Mouse (Mus musculus) embryo, embryonic 11.5 days (tissue): ENCODE results near the gene Dip2c.

Source experiments
- DNase-seq: peaks from one replicate; pipeline ENCODE4 v3.0.0-alpha.2; 2012; ENCODE audit warnings: low read depth, low spot score

The Dip2c gene

GRCm38 (mm10) chr13:9667954-9668496, 391.7 kb downstream of the Dip2c start:
- DNase-seq = no peak

GRCm38 (mm10) chr13:9669246-9669645, 392.9 kb downstream of the Dip2c start:
- DNase-seq = no peak

- DNase-seq = no peak
Measured at GRCm38 (mm10) chr13:9674126-9674525, 397.8 kb downstream of the Dip2c start.

GRCm38 (mm10) chr13:9681492-9681891, 405.2 kb downstream of the Dip2c start:
- DNase-seq = no peak

- no peak for DNase-seq
Measured at GRCm38 (mm10) chr13:9683280-9683679, 407.0 kb downstream of the Dip2c start.

- no peak for DNase-seq
Measured at GRCm38 (mm10) chr13:9684153-9684923, 408.0 kb downstream of the Dip2c start.

- DNase-seq = no peak
Measured at GRCm38 (mm10) chr13:9686261-9686660, 409.9 kb downstream of the Dip2c start.

- DNase-seq = no peak
Measured at GRCm38 (mm10) chr13:9686765-9687164, 410.4 kb downstream of the Dip2c start.

- DNase-seq = no peak
Measured at GRCm38 (mm10) chr13:9689366-9689765, 413.0 kb downstream of the Dip2c start.

GRCm38 (mm10) chr13:9692876-9693275, 416.5 kb downstream of the Dip2c start:
- DNase-seq = no peak

GRCm38 (mm10) chr13:9694651-9695050, 418.3 kb downstream of the Dip2c start:
- DNase-seq = no peak

GRCm38 (mm10) chr13:9695403-9695802, 419.1 kb downstream of the Dip2c start:
- no peak for DNase-seq

GRCm38 (mm10) chr13:9695809-9696208, 419.5 kb downstream of the Dip2c start:
- DNase-seq = no peak

GRCm38 (mm10) chr13:9697340-9697739, 421.0 kb downstream of the Dip2c start:
- no peak for DNase-seq

- no peak for DNase-seq
Measured at GRCm38 (mm10) chr13:9702615-9703235, 426.4 kb downstream of the Dip2c start.

- DNase-seq = no peak
Measured at GRCm38 (mm10) chr13:9706720-9707119, 430.4 kb downstream of the Dip2c start.

GRCm38 (mm10) chr13:9708433-9709240, 432.3 kb downstream of the Dip2c start:
- DNase-seq = peak; percentile 17

- no peak for DNase-seq
Measured at GRCm38 (mm10) chr13:9712409-9712808, 436.1 kb downstream of the Dip2c start.

- no peak for DNase-seq
Measured at GRCm38 (mm10) chr13:9712971-9713370, 436.6 kb downstream of the Dip2c start.

GRCm38 (mm10) chr13:9713462-9714134, 437.3 kb downstream of the Dip2c start:
- no peak for DNase-seq

- no peak for DNase-seq
Measured at GRCm38 (mm10) chr13:9715224-9715623, 438.9 kb downstream of the Dip2c start.
